Mouse (Mus musculus): ENCODE data around the gene Etv4.

The Etv4 gene

GRCm38 (mm10) chr11:101726765-101727164 lies 58.4 kb downstream of the Etv4 start:
- in situ Hi-C loops (cut with MboI; ENCODE audit: low sequenced_read_pairs): no loop called here

DNA sequence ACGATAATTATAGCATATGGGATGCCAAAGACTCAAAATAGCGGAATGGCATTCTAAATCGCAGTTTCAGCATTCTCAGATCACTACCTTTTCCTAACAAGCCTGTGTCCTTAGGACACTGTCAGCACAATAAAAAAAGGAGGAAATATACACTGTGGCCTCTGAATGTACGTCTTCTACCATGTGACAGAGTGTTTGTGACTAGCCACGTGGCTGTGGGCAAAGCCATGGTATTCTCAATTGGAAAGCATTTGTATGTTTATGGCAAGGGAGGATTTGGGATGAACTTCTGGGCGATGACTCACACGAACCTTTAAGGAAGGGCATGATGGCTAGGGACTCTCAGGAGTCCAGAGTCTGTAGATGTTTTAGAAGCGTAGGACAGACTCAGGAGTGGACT lies 60.1 kb downstream of the Etv4 start:
- in situ Hi-C loops (cut with MboI; ENCODE audit: low sequenced_read_pairs): no loop called here

- in situ Hi-C loops (cut with MboI; ENCODE audit: low sequenced_read_pairs): no loop called here
Observed at GRCm38 (mm10) chr11:101719986-101720520, 65.1 kb downstream of the Etv4 start.

Measured in CH12F3 (cell line).